Mouse (Mus musculus) stomach, embryonic 16.5 days (tissue): ENCODE results near the gene Hoxc4. TPM values are rescaled to one million over a fixed set of nuclear protein-coding genes. Genes with fewer than 3 reads are reported as not detected.

ENCODE experiments used
- ATAC-seq: fragments of 200-750 bp; cut with Nextera tagmentation; 2 replicates; pipeline ENCODE4 v1.8.0; 2017; ENCODE audit warnings: moderate number of reproducible peaks, moderate TSS enrichment; ENCODE audit not compliant: insufficient read depth, low FRiP score
- H3K27ac ChIP-seq: fragments of 300-500 bp; sonication (generic); 2 replicates; pipeline ENCODE4 v1.5.1; 2014; ENCODE audit warnings: low read length
- H3K27me3 ChIP-seq: fragments of 300-500 bp; sonication (generic); 2 replicates; pipeline ENCODE4 v1.6.1; 2014; ENCODE audit warnings: low read length, control low read depth, mixed read lengths; ENCODE audit not compliant: control insufficient read depth, insufficient read depth
- H3K36me3 ChIP-seq: fragments of 300-500 bp; sonication (generic); 2 replicates; pipeline ENCODE4 v1.6.1; 2014; ENCODE audit warnings: low read length; ENCODE audit not compliant: control insufficient read depth, insufficient read depth
- H3K4me1 ChIP-seq: fragments of 300-500 bp; sonication (generic); 2 replicates; pipeline ENCODE4 v1.6.1; 2014; ENCODE audit warnings: low read length, control low read depth, mixed read lengths; ENCODE audit not compliant: control insufficient read depth, insufficient read depth
- H3K4me2 ChIP-seq: fragments of 300-500 bp; sonication (generic); 2 replicates; pipeline ENCODE4 v1.6.1; 2014; ENCODE audit warnings: low read depth, low read length, mixed read lengths
- H3K4me3 ChIP-seq: fragments of 300-500 bp; sonication (generic); replicated peaks from 2 replicates; pipeline ENCODE4 v1.5.1; 2014; ENCODE audit warnings: mild to moderate bottlenecking, low read length
- H3K9ac ChIP-seq: fragments of 300-500 bp; sonication (generic); 2 replicates; pipeline ENCODE4 v1.6.1; 2014; ENCODE audit warnings: low read length
- H3K9me3 ChIP-seq: fragments of 300-500 bp; sonication (generic); replicated peaks from 2 replicates; pipeline ENCODE4 v1.6.1; 2016; ENCODE audit warnings: low read length, control low read depth; ENCODE audit not compliant: control insufficient read depth
- WGBS: fragments of 180-500 bp; shearing (Covaris S2); extraction: QIAGEN DNeasy Blood & Tissue Kit; methylation state at CpG from one replicate; pipeline ENCODE4 v1.1.7; 2014; 5-methylcytosine and 5-hydroxymethylcytosine counted together
- microRNA counts: library from miRNA; unstranded; fragments of <30 nt; microRNA quantifications from one replicate; lab custom pipeline; 2016
- microRNA-seq: library from miRNA; unstranded; fragments of <30 nt; microRNA quantifications from one replicate; pipeline ENCODE4, GENCODE M21; 2016
- polyA plus RNA-seq: library from polyadenylated mRNA; unstranded; fragments of >200 nt; fragmentation: Nextera tagmentation; extraction: Ambion mirVana; gene quantifications from 2 replicates; pipeline ENCODE4 v1.2.1, GENCODE M21; 2015

Gene Hoxc4
- polyA plus RNA-seq, 1 experiment from 2014 or later, result 19.0 TPM

DNA sequence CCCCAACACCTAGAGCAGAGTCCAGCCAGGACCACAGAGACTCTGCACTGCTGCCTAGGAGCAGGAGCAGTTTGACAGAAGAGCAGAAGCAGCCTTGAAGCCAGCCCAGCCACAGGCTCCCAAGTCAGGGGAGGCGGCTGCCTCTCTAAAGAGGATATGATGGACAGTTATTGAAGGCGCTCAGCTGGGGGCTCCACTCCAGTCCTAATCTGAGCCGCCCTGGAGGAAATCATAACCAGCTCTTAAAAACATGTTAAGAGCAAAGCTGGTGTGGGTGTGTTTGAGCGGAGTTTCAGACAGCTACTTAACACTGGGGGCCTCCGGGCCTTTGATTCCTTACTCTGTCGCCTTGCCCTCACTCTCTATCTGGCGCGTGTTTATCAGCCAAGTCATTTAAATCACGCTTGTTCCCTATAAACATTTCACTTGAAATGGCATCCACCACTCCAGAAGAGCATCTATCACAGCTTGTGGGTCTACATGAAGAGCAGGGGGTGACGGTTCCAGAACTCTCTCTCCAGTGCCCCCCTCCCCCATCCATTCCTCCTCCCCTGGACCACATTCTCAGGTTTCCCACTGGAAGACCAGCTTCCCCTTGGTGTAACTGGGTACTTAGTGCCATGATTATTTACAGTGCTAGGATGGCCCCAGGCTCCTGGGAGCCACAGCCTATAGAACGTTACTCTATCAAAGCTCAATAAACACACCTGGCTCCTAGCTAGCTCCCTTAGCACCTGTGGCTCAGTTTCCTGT, 56.1 kb downstream of the Hoxc4 start:
- Histone ChIP-seq H3K9me3 (no peaks in the 10 kb centered on the region), H3K4me1 (peaks cover 4% of the 10 kb centered on the region; the same call in 1 of the 2 replicates), H3K27me3 (no peaks in the 10 kb centered on the region), H3K4me2 (no peak overlapping the region), H3K36me3 (no peaks in the 10 kb centered on the region), H3K9ac (no peak overlapping the region; the same call in 1 of the 2 replicates), H3K4me3 (no peak overlapping the region), H3K27ac (no peak overlapping the region)
- 23% methylated on average over 11 of the region's 11 CpGs for WGBS
- no peak; the same call in 1 of the 2 replicates for ATAC-seq

DNA sequence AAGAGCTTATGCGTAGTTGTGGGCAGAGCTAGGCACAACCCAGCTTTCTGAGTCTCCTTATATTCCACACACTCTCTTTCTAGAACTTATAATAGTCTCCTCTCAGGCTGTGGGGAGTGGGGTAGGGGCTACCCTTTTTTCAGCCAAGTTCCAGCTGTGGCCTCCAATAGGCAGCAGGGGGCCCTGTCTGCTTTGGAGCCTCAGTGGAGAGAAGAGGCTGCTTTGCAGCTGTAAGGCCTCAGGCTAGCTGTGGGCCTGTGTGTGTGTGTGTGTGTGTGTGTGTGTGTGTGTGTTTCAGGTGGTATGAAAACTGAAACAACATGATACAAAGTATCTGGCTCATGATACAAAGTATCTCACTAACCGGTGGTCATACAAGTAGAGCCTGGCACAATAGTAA, 58.9 kb downstream of the Hoxc4 start:
- 94% methylated on average over 2 of the region's 2 CpGs for WGBS
- Histone ChIP-seq H3K9ac (no peak overlapping the region), H3K9me3 (no peaks in the 10 kb centered on the region), H3K4me3 (no peak overlapping the region), H3K27me3 (no peaks in the 10 kb centered on the region), H3K27ac (no peak overlapping the region), H3K4me2 (no peak overlapping the region), H3K4me1 (peaks cover 4% of the 10 kb centered on the region; the same call in 1 of the 2 replicates), H3K36me3 (no peaks in the 10 kb centered on the region)
- no peak for ATAC-seq

DNA sequence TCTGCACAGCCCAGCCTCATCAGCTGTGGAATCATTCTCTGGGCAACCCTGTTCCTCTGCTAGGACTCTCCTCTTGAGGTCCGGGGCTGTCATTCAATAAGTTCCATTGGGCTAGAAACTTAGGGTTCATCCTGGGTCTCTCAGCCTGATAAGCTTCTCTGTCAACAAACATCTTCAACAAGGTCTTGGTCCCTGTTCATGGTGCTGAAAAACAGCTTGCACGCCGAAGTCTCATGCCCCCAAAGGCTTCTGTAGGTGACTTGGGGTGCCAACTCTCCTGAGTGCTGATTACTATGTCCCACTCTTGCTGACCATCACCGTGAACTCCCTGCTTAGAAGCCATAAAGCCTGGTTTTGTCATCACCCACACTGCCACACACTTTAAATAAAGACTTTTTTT, 63.9 kb downstream of the Hoxc4 start:
- H3K27ac ChIP-seq, result no peak overlapping the region
- peaks cover 17% of the 10 kb centered on the region; the same call in 1 of the 2 replicates for H3K4me1 ChIP-seq
- no peaks in the 10 kb centered on the region for H3K36me3 ChIP-seq
- 28% methylated on average over 4 of the region's 4 CpGs for WGBS
- H3K9me3 ChIP-seq, result no peaks in the 10 kb centered on the region
- no peak overlapping the region for H3K9ac ChIP-seq
- no peak for ATAC-seq
- H3K27me3 ChIP-seq, result peaks cover 26% of the 10 kb centered on the region
- no peak overlapping the region for H3K4me2 ChIP-seq
- no peak overlapping the region for H3K4me3 ChIP-seq

DNA sequence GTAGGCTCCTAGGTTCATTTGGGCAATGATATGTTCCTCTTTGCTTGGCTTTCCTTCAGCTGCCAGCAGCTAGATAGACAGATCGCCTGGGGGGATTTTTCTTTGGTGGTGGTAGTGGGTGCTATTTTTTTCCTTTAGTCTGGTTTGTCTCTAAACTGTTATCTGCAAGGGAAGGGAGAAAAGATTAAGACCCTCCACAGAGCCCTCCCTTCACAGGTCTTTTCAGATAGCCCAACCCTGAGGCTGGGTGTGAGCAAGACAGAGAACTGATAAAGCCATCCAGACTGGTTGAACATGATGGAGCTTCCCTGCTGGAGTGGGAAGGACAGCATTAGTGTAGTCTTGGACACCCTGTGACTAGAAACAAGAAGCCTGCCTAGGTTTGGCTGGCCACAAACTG, 64.9 kb downstream of the Hoxc4 start:
- ATAC-seq, result no peak
- no peak overlapping the region for H3K9ac ChIP-seq
- no peak overlapping the region for H3K27ac ChIP-seq
- no peaks in the 10 kb centered on the region for H3K36me3 ChIP-seq
- 68% methylated on average over 1 of the region's 1 CpGs for WGBS
- H3K4me3 ChIP-seq, result no peak overlapping the region
- H3K4me2 ChIP-seq, result no peak overlapping the region
- H3K4me1 ChIP-seq, result peaks cover 17% of the 10 kb centered on the region; the same call in 1 of the 2 replicates
- no peaks in the 10 kb centered on the region for H3K9me3 ChIP-seq
- H3K27me3 ChIP-seq, result peaks cover 26% of the 10 kb centered on the region

DNA sequence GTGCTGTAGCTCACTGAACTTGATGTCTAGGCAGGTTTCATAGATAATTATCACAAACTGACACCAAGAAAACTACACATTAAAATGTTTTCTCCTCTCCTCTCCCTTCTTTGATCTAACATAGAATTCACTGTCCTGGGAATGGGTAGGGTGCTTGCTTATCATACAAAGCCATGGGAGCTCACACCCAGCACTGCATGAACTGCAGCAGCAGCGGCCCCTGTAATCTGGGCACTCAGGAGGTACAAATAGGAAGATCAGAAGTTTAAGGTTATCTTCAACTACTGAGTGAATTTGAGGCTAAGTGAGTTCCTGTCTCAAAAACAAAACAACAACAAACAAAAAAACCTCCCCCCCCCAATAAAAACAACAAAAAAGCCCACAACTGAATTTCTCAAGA, 66.2 kb downstream of the Hoxc4 start:
- ATAC-seq, result no peak
- no peaks in the 10 kb centered on the region for H3K36me3 ChIP-seq
- WGBS, result 80% methylated on average over 1 of the region's 1 CpGs

DNA sequence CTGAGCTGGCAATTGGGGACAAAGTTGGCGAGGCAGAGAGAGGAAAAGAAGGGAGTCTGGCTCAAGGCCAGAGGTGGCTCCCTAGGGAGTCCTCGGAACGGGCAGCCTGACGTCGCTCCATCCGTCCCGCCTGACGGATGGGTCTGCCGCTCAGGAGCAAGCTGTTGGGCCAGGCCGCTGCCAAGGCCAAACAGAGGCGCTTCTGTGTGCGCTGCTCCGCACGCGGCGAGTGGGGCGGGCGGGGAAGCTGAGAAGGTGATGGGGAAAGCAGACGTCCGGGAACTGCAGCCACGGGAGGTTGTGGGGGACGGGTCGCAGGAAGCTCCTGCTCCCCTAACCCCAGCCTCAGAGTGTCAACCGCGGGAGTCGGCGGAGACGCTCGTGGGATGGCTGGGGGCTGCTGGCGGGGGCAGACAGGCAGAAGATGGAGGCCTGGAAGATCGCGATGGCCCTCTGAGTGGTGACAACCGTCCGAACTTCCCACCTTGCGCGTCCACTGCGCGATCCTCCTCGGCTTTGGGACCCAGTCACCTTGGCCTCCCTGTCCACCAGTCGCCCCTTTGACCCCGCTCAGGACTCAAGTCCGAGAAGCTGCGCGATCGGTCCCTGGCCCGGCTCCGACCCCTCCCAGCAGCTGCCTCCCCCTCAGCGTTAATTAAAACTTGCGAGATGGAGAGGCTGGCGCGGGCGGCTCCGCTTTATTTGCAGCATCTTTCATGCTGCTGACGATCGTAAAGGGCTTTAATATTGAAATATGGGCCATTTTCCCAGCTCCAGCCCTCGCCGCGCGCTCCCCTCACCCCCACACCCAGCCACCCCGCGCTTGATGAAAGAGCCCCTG, 67.3 kb downstream of the Hoxc4 start:
- Histone ChIP-seq H3K27me3 (peaks cover 26% of the 10 kb centered on the region), H3K9me3 (no peaks in the 10 kb centered on the region), H3K9ac (peak overlapping the region; percentile 50), H3K4me1 (peaks cover 17% of the 10 kb centered on the region; the same call in 1 of the 2 replicates), H3K36me3 (no peaks in the 10 kb centered on the region), H3K27ac (no peak overlapping the region), H3K4me2 (peak overlapping the region; percentile 57), H3K4me3 (peak overlapping the region; percentile 36)
- 5% methylated on average over 61 of the region's 61 CpGs for WGBS
- ATAC-seq, result no peak

More for the DNA sequence above, 66.2 kb downstream of the Hoxc4 start:
- Histone ChIP-seq H3K9ac (no peak overlapping the region), H3K4me3 (no peak overlapping the region), H3K9me3 (no peaks in the 10 kb centered on the region), H3K27ac (no peak overlapping the region), H3K27me3 (peaks cover 26% of the 10 kb centered on the region), H3K4me2 (no peak overlapping the region), H3K4me1 (peaks cover 17% of the 10 kb centered on the region; the same call in 1 of the 2 replicates)

MicroRNAs encoded within 50 kb of the gene (microRNA counts, 519-probe panel; counts per million panel counts)
- 1,745 counts per million, percentile 28 among the panel's probes with 10 or more counts for microRNA mmu-miR-615-3p (lab: Ali Mortazavi, UCI)
- microRNA mmu-miR-615-5p (lab: Ali Mortazavi, UCI), result not detected

Small RNA genes lying within 50 kb of the gene (microRNA-seq; reads per million reads assigned to microRNA genes)
- gene Mir196a-2 (19.2 reads per million, percentile 38 among the genes with 10 or more reads in this experiment), gene Mir615 (1,299 reads per million, percentile 79 among the genes with 10 or more reads in this experiment)

Other genes with a start within 250 kb of the Hoxc4 start
- not detected in 2 replicates for gene Hoxc13, start 97.8 kb upstream of the Hoxc4 start, polyA plus RNA-seq
- not detected in 2 replicates for gene Hoxc12, start 82.2 kb upstream of the Hoxc4 start, polyA plus RNA-seq
- not detected in 2 replicates for gene Hoxc11, start 64.5 kb upstream of the Hoxc4 start, polyA plus RNA-seq
- 0.06 TPM in 1 of 2 replicates, not detected in the other for gene Hoxc10, start 52.1 kb upstream of the Hoxc4 start, polyA plus RNA-seq
- 17.5 and 19.4 TPM in 2 replicates for gene Hoxc5, start 51.5 kb upstream of the Hoxc4 start, polyA plus RNA-seq
- gene Hoxc9, start 42.5 kb upstream of the Hoxc4 start, polyA plus RNA-seq, result not detected in 2 replicates
- 2.0 and 2.5 TPM in 2 replicates for gene Hoxc8, start 28.3 kb upstream of the Hoxc4 start, polyA plus RNA-seq
- gene Hoxc6, start 20.7 kb upstream of the Hoxc4 start, polyA plus RNA-seq, result 3.3 and 3.8 TPM in 2 replicates
- gene Smug1, start 148.2 kb downstream of the Hoxc4 start, polyA plus RNA-seq, result 20.1 and 21.1 TPM in 2 replicates
- 88.3 and 91.8 TPM in 2 replicates for gene Cbx5, start 220.9 kb downstream of the Hoxc4 start, polyA plus RNA-seq
- gene Hnrnpa1, start 221.5 kb downstream of the Hoxc4 start, polyA plus RNA-seq, result 525 and 529 TPM in 2 replicates
- gene Nfe2, start 239.5 kb downstream of the Hoxc4 start, polyA plus RNA-seq, result 8.7 and 11.1 TPM in 2 replicates